Mouse (Mus musculus) frontal cortex, postnatal 36 days (tissue): ENCODE measurements at regions not wholly inside any gene's neighbourhood (a gene's known extent, or its start where the extent isn't known, plus 50 kb on each side); places are given as distances from the start of the nearest gene placed in this dataset.

Experiments
- DNase-seq, 2 experiments: peaks; one replicate each; pipeline ENCODE4 v3.0.0; 2022; ENCODE audit warnings: low spot score in 2 of 2

DNA sequence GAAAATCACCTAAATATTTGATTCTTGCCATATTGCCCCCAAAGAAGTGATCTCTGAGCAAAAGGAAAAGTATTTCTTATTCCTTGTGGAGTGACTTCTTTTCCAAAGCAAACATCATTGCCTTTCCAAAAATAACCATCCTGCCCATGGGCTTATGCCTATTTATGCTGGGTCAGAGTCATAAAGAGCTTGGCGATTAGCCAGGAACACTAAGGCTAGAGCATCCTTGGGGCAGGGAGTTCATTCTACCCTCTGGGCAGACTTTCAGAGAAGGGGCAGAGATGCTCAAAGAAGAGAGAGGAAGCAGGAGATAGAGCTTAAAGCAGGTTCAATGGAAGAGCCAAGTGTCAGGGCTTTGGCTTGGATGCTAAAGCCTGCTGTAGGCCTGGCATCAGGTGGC lies 203.1 kb upstream of the Gmds start:
- no peak for DNase-seq

DNA sequence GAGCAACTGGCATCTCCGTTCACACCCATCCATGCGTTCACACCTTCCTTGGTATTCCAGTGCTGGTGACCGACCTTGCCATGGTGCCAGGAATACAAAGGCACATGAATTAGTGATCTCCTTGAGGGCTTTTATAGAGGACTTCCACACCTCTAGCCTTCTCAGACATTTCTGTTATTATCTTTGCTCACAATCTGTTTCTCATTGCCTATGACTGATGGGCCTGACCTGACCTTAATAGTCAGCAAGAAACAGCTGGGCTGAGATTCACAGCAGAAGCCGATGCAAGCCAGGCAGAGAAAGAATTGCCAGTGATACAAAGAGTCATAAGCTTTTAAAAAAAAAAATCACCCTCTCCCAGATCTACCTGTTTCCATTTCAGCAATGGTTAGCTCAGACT lies 197.7 kb upstream of the Gmds start:
- no peak for DNase-seq

DNA sequence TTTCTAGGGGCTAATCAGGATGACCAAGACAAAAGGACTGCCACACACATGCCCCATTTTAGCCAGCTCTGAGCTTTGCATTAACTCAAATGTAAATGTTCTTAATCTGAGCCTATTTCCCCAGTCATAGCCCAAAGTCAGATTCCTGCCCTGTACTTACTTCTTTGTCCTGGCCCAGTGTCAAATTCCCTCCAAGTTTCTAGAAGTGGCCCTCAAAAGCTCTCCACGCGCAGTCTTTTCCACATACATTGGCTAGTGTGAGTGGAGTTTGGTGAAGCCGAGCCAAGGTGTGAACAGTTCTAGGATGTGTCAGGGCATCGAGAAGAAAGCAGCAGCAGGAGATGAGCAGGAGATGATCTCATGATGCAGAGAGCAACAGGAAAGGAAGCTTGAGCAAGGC lies 197.1 kb upstream of the Gmds start:
- DNase-seq = no peak

DNA sequence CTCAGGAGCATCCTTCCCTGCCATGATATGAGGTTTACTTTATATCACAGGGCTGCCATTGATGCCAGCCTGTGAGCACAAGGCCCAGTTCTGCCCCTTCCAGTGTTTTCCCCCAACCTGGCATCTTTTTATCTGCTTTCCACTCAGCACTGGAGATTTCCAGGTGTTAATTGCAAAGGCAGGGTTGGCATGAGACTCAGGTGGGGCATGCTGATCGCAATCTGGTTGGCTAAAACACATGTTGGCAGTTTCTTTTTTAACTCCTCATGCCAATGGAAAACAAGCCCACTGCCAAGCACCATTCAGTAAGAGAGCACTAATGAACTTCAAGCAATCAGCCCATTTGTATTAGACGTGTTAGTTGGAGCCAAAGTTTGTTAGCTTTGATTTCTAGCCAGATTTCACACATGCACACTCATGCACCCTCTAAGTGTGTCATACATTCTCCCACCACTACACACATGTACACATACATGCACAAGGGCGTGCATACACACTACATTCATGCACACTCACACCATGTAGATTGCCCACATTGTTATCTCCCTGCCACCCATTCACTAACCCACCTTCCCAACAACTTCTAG lies 192.5 kb upstream of the Gmds start:
- no peak for DNase-seq

DNA sequence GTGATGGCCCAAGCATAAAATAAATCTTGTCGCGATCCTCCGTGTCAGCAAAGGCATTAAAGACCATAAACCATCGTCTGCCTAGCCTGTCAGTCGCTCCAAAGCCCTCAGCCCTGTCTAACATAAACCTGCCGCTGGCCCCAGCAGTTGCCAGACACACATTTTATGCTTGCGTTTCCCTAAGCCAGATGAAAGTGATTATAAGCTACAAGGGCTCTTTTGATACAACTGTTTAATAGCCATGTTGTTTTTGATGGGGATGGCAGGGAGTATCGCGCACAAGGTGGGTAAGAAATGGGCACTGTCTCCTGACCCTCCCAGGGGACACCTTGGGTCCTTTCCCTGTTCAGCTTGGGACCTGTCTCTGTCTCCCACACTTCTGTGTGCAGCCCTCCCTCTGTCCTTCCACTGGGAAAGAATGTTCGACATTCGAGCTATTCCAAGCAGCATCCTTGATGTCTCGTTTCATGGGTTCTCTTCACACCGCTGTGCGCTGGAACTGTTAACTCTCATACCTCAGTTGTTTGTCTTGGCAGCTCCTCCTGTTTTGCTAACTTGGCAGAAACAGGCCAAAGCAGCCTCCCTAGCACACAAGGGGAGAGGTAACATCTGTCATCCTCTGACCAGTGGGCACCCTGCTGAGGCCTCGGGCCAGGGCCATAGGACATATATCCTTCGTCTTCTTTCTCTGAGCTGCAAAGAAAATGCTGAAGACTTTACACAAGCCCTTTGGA lies 180.2 kb upstream of the Gmds start:
- no peak for DNase-seq

DNA sequence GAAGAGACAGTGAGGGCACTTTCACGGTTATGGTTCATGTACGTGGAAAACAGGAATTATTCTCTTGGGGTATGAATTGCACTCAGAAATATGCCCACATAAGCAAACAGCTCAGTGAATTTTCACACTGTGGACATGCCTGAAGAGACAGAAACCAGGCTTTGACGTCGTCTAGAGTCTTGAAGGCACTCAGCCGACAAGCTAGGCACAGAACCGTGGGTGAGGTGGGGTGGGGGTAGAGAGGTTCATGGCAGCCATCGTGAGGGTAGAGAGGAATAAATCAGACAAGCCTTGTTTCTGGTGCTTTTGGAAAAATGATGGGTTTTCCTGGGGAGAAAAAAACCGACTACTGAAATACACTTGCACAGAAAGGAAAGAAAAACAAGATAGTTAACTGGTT lies 179.0 kb upstream of the Gmds start:
- DNase-seq = no peak

DNA sequence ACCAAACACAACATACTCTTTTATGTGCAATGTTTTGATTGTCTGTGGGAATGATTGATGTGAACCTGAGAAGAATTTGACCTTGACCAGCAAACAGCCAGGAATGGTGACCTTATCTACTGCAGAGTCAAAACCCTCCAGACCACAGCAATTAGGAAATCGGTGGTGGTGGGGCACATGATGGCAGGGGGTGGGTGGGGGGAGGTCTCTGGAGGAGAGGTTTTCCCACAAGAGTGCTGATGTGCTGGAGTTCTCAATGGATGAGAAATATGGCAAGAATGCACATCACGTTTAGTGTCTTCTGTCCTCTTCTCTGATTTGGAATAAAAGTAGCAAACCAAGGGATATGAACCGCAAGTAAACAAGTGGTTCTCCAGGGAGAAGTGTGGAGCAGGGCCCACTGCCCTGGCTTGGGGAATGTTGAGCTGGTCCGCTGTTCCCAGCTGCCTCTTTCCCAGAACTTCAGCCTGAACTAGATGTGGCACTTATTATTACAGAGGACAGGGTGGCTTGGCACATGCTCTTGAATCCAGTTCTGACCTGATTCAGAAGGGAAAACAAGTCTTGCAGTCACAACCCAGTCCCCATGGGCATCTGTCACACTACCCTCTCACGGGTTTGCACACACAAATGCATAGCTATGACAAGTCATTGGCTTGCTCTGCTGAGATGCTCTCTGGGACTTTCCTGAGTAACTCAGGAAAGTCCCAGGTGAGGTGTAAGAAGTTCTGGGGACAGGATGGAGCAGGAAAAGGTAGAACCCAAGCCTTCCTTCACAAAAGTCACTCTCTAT lies 170.9 kb upstream of the Gmds start:
- no peak for DNase-seq

DNA sequence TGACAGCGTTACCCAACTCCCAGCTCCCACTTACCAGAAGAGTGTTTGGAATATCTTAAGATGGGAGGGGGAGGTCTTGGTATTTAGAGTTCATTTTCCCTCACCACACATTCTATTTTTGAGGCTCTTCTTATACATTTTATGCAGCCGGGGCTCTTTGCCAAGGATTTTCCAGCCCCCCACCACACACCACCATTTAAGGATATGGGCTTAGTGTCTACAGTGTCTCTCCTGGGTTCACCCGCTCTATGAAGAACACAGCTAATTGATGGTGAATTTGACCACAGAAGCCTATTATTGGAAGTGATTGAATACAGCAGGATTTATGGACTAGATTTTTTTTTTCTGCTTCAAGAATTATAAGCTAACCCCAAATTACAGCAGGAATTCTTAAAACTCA lies 169.9 kb upstream of the Gmds start:
- DNase-seq = no peak

DNA sequence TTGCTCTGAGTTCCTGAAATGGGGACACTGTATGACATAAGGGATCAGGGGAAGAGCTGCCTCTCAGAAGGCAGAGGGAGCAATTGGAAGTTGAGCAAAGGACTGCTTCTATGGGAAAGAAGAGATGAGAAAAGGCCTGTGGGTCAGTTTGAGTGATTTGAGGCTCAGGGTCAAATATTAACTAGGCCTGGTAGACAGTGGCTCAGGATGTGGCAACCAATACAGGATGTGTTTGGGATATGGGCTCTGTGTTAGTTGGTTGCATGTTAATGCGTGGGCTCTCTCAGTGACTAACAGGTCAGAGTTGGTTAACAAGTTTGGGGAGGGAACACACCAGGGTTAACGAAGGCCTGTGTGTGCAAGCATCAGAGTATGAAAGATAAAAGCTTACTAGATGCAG lies 169.3 kb upstream of the Gmds start:
- DNase-seq = no peak

DNA sequence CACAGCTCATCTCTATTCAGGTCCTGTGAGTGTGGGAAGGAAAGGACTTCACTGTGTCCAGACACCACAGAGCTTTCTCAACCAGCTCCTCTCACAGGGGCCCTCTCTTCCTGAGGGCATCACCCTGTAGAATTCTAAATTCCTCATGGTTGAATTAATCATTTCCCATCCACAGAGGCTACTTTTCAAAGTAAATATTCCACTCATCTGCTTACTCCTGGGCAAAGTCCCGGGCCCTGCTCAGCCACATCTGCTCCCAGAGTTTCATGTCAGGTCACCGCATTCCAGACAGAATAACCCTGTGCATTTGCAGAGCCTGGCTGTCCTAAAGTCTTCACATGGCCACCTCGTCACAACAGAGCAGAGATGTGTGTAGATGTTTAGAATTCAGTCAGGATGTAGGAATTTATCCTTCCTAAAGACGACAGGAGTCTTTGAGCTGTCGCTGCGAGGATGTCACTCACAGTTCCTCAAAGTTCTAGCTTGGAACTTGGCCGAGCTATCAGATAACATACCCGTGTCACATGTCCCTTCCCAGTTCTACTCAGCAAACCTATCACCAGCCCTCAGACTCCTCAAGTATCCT lies 159.8 kb upstream of the Gmds start:
- DNase-seq = no peak

DNA sequence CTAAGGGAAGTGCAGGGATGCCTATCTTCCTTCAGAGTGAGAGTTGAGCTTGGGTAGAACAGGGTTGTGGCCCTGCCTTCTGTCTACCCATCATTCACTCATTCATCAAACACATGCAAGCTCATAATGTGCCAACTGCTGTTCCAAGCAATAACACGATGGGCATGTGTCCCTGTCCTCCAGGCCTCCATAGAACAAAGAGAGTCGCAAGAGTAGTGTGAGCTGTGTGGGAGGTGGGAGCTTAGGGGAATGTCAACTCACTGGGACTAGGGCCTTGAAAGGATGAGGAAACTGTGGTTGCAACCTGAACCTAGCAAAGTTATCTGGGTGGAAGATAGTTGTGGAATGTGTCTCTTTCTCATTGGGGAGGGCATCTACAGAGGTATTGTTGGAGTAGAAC lies 157.7 kb upstream of the Gmds start:
- no peak for DNase-seq

DNA sequence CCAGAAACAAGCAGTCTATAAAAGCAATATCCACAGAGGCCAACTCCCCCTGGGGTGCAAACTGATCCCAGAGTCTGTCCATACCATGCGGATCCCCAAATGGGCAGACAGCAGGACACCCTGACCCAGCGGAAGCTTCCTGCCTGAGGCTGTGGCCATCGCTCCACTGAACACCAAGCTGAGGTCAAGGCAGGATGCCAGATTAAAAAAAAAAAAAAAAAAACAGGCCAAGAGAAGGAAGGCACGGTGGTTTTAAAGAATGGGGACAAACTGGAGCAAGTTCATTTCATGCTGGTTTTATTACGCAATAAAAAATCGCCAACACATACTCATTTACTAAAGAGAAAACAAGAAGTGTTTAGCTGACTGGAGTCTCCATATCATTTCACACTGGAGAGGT lies 156.5 kb upstream of the Gmds start:
- DNase-seq = no peak

DNA sequence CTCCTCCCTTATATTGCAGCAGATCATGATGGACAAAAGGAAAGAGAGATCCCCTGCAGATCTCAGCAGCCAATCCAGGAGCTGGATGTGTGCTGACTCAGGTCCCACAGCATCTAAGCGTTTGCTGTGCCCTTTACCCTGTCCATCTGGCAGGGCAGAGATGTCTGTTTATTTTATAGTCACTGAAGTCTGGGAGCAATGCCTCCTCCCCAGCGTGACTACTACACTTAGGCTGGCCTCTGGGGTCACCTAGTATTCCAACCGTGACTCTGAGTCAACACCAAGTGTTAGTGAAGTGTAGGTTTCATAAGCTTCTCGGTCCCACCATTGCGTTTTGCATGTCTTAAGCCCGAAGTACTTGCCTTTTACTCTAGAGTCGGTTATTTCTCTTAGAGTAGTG lies 155.3 kb upstream of the Gmds start:
- no peak for DNase-seq

DNA sequence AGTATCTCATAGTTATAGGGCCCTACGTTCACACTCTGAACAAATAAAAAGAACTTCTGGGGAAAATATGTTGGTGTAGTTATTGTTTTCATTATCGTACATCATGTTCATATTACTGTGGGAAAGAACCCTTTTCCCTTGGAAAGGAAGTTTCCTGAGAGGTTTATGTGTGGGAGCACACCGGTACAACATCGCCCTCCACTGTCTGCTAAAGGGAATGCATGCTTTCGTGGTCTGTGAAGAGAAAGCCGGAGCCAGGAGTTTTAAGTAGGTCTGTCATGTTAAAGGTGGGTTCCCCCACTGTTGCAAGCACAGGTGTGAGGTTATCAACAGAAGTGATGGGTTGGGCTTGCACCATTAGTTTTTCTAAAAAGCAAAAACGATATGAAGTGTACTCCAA lies 154.8 kb upstream of the Gmds start:
- DNase-seq = peak; percentile 47 to 71

DNA sequence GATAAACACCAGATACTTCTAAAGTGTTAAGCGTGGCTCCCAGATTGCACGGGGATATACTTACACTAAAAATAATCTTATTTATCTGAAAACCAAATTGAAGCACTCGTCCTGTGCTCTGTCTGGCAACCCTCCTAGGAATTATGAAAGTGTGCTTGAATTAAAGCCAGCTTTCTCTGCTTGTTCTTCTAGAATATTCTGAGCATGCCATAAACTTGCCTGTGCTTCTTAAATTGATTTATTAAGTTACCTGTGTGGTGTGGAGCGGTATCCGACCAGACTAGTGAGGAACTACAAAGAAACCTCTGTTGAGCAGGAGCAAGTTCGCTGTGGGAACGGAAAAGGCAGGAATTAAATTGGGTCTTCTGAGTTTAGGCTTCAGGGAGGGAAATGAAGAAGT lies 154.0 kb upstream of the Gmds start:
- peak in 1 of 2 experiments; percentile 12 for DNase-seq

DNA sequence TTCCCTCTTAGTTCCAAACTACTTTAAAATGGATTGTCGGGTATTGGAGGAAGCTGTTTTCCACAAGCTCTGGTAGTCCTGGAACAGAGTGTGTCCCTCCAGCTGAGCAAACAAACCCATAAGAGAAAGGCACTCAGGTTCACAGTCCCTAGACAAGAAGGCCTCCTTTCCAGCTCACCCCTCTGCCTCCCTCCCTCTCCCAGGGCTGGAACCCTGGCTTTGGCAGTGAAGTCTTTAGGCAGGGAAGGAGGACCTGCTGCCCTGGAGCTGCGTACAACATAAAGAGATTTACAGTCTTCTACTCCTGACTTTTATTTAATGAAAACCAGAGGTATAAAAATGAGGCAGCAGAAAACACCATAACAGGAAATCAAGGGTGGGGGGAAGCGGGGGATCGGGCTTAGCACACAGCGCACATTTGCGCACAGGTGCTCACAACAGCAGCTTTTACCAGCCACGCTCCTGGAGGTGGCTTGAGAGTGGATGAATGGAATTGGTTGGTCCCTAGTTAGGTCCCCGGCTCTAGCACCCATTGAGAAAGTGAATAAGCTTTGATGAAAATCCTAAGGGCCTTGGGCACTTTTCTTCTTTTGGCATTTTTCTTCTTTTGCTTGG lies 143.0 kb upstream of the Gmds start:
- no peak for DNase-seq

DNA sequence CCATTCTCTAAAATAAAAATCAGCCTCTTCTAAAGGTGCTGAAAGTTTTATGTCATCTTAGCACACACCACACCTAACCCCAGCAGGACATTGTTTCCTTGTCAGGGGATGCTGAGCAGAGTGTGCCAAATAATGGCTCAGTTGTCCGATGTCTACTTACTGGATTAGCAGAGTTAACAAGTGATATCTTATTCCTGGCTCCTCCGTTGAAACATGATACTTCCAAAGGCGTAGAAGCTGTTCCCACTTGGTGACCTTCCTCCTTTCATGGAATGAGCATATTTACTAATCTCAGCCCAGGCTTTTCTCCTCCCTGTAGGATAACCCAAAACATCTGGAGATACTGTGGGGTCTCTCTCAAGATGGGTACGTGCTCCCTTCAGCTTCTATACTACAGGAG lies 141.5 kb upstream of the Gmds start:
- no peak for DNase-seq

DNA sequence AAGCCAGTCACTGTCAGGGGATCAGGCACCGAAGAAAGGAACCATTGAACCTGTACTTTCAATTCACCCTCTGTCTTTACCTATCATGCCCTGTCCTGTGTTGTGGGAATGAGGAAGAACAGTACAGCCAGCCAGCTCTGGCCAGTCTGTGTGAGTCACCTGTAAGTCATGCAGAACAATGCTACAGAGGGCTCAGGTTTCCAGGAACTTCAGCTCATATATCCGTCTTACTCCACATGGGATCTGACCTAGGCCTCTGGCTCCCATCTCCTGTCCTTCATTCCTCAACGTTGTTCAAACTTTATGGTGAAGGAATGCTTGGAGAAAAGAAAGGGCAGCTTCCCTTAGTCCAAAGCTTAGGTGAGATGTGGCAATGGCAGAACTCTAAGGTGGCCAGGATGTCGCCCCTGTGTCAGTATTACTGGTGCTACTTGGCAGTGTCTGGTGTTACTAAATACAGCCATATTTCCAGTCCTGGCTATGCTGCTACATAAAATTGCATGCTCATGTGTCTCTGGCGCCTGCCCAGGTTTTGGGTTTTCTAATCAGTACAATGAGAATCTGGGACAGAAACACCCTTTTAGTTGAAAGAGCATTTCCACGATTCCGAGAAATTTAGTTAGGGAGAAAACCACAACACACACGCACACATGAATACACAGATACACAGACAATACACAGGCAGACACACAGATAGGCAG lies 140.7 kb upstream of the Gmds start:
- no peak for DNase-seq

DNA sequence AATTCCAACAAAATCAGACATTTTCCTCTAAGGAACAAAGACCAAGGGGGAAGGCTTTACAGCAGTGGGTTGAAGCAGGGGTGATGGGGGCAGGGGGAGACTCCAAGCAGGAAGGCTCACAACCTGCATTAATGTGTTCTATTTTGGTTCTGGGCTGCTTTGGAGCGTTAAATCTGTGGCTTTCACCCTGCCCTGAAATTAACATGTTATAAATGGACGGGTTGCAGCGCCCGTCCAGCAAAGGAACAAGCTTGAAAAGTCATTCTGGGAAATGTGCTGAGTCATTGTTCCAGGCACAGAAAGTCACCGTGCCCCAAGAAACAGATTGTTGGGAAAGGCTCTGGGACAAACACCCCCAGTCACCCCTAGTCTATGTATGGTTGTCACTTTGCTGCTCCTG lies 127.2 kb upstream of the Gmds start:
- no peak for DNase-seq

DNA sequence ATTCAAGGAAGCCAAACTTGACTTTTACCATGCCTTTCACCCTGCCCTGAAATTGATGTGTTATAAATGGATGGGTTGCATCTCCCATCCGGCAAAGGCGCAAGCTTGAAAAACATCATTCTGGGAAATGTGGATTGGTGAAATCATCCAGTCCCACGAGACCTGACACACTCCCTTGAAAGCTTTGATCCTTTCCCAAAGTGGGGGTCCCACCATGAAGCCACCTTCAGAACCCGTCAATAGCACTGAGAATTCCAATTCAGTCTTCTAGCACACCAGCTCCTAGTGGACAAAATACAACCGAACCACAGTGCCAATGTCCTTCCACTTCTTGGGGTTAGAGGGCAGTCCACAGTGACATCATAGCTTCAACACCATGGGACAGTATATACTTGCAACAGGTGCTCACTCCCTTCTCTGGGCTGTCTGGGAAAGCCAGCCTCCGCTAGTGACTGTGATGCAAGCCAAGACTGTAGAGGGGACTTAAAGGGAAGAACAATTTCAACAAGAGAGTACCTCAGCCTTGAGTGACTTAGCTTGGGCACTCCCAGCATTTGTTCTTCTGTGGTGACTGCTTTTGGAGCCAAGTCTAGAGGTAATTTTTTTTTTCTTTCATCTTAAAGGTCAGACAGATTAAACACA lies 126.6 kb upstream of the Gmds start:
- DNase-seq = no peak

DNA sequence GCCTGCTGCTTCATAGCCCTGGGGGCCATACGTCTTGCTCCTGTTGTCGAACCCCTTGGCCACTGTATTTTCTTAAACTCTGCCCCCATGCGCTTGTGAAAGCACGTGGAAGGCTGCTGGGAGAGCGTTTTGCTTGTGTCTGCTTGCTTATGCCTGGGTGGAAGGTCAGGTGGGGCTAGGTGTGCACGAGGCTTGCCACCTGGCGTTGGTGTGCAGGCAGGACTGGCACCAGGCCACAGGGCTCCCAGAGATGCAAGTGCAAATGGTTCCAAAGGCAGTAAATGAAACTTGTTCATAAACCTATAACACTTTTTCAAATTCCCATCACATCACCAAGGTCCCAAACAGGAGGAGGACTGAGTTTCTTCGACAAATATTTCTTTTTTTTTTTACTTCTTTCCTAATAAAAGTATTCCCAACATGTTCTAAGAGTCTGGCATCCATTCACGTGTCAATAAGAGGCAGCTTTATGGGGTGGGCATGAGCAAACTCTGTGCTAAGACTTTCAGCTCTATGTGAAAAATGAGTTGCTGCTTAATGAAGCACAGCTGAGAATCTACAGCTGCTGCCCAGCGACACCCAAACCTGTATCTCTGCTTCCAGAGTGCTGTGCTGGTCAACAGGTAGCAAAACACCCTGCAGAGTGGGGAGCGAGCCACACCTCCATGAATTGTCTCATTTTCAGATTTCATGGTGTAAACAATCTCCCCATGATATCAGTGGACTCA lies 116.0 kb upstream of the Gmds start:
- DNase-seq = no peak
